Mouse (Mus musculus): Measurements from ENCODE around the gene Dock8. TPM values are rescaled to one million over a fixed set of nuclear protein-coding genes. Genes with fewer than 3 reads are reported as not detected.

The Dock8 gene
- polyA plus RNA-seq, 1 experiment from 2014 or later = 4.1 TPM

DNA sequence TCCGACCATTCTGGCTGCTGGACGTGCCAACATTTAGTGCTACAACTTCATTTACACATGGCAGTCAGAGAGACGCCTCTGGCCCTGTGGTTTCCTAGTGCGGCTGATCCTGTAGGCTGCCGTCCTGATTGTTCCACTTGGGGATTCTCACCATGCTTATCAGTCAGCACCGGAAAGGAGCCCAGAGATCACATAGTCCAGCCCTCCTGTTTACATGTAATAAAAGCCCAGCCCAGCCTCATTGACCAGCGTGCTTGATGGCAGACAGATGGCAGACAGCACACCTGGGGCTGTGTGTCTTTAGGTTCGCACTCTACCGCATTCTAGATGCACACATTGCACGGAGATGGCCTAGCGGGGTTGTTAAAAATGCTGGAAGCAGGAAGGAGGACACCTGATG lies 43.6 kb downstream of the Dock8 start:
- Histone ChIP-seq H3K4me2 (replicated peaks; ENCODE audit: low read depth, low read length) (no peak overlapping the region), H3K27me3 (ENCODE audit: control insufficient read depth, insufficient read depth, low read length) (no peaks in the 10 kb centered on the region), H3K4me3 (ENCODE audit: low read depth, low read length) (no peak overlapping the region), H3K4me1 (replicated peaks; ENCODE audit: control insufficient read depth, insufficient read depth, low read length) (no peaks in the 10 kb centered on the region), H3K9ac (ENCODE audit: low read depth, low read length) (no peak overlapping the region), H3K9me3 (ENCODE audit: control insufficient read depth, low read length) (no peaks in the 10 kb centered on the region), H3K36me3 (ENCODE audit: control insufficient read depth, insufficient read depth, low read length) (no peaks in the 10 kb centered on the region), H3K27ac (ENCODE audit: low read depth, low read length) (no peak overlapping the region)
- ATAC-seq (ENCODE audit: low FRiP score) = no peak
- 89% methylated on average over 11 of the region's 11 CpGs for WGBS
- DNase-seq (ENCODE audit: low spot score) = no peak

DNA sequence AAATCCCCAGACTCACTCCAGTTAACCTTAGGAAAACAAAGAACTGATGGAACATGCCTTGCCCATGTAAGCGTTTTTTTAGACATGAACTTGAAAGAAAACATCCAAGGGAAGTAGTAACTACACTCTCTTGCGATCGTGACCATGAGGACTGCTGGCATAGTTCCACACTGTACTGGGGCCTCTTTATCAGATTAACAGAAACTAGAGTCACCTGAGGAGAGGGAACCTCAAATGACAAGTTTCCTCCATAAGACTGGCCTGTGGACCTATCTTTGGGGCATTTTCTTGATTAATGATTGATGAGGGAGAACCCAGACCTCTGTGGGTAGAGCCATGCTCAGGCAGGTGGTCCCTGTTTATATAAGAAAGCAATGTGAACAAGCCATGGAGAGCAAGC lies 44.7 kb downstream of the Dock8 start:
- no peaks in the 10 kb centered on the region for H3K36me3 ChIP-seq (ENCODE audit: control insufficient read depth, insufficient read depth, low read length)
- WGBS = 86% methylated on average over 3 of the region's 3 CpGs
- H3K27ac ChIP-seq (ENCODE audit: low read depth, low read length) = no peak overlapping the region
- no peaks in the 10 kb centered on the region for H3K4me1 ChIP-seq (replicated peaks; ENCODE audit: control insufficient read depth, insufficient read depth, low read length)
- no peak overlapping the region for H3K9ac ChIP-seq (ENCODE audit: low read depth, low read length)
- no peak for DNase-seq (ENCODE audit: low spot score)
- no peaks in the 10 kb centered on the region for H3K27me3 ChIP-seq (ENCODE audit: control insufficient read depth, insufficient read depth, low read length)
- H3K4me2 ChIP-seq (replicated peaks; ENCODE audit: low read depth, low read length) = no peak overlapping the region
- no peaks in the 10 kb centered on the region for H3K9me3 ChIP-seq (ENCODE audit: control insufficient read depth, low read length)
- no peak for ATAC-seq (ENCODE audit: low FRiP score)
- no peak overlapping the region for H3K4me3 ChIP-seq (ENCODE audit: low read depth, low read length)

DNA sequence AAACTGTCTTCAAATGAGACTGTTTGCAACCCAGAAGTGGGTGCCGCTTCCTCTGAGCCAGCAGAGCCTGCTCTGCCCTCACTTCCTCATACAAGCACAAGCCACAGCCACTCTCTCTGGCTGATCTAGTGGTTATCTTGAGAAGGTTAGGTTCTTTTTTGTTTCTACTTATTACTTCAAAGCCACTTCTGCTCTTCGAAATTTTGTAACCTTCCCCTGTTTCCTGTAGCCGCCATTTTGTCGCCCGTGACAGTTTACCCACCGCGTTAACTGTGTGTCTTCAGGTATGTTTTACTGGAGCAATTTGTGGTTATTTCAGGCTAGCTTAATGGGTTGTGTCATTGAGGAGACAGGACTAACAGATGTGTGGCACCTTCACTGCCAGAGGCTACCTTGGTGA lies 53.0 kb downstream of the Dock8 start:
- H3K27ac ChIP-seq (ENCODE audit: low read depth, low read length) = no peak overlapping the region
- no peaks in the 10 kb centered on the region for H3K36me3 ChIP-seq (ENCODE audit: control insufficient read depth, insufficient read depth, low read length)
- no peak overlapping the region for H3K4me3 ChIP-seq (ENCODE audit: low read depth, low read length)
- no peak overlapping the region for H3K9ac ChIP-seq (ENCODE audit: low read depth, low read length)
- no peak overlapping the region for H3K4me2 ChIP-seq (replicated peaks; ENCODE audit: low read depth, low read length)
- no peak for DNase-seq (ENCODE audit: low spot score)
- H3K9me3 ChIP-seq (ENCODE audit: control insufficient read depth, low read length) = no peaks in the 10 kb centered on the region
- WGBS = 93% methylated on average over 7 of the region's 7 CpGs
- H3K27me3 ChIP-seq (ENCODE audit: control insufficient read depth, insufficient read depth, low read length) = no peaks in the 10 kb centered on the region
- no peak for ATAC-seq (ENCODE audit: low FRiP score)
- H3K4me1 ChIP-seq (replicated peaks; ENCODE audit: control insufficient read depth, insufficient read depth, low read length) = no peaks in the 10 kb centered on the region

DNA sequence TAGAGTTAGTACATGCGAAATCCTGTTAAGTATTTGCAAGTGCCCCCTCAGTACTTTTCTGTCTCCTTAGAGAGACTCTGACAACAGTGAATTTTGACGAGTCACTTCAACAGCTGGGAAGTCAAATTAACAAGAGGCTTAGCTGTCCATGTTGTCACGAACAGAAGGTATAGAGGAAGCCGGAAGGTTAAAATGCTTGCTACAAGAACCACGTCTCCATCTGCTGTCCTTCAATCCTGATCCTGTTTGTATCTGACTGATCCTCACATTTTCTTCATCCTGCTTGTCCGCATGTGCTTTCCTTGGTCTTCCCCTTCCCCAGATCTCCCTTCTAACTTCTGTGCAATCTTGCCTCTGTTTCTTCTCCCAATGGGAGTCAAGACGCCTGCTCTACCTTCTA lies 53.8 kb downstream of the Dock8 start:
- Histone ChIP-seq H3K4me1 (replicated peaks; ENCODE audit: control insufficient read depth, insufficient read depth, low read length) (no peaks in the 10 kb centered on the region), H3K27ac (ENCODE audit: low read depth, low read length) (no peak overlapping the region), H3K4me3 (ENCODE audit: low read depth, low read length) (no peak overlapping the region), H3K27me3 (ENCODE audit: control insufficient read depth, insufficient read depth, low read length) (no peaks in the 10 kb centered on the region), H3K9me3 (ENCODE audit: control insufficient read depth, low read length) (no peaks in the 10 kb centered on the region), H3K36me3 (ENCODE audit: control insufficient read depth, insufficient read depth, low read length) (no peaks in the 10 kb centered on the region), H3K9ac (ENCODE audit: low read depth, low read length) (no peak overlapping the region), H3K4me2 (replicated peaks; ENCODE audit: low read depth, low read length) (no peak overlapping the region)
- WGBS = 82% methylated on average over 7 of the region's 7 CpGs
- DNase-seq (ENCODE audit: low spot score) (no peak), ATAC-seq (ENCODE audit: low FRiP score) (no peak)

DNA sequence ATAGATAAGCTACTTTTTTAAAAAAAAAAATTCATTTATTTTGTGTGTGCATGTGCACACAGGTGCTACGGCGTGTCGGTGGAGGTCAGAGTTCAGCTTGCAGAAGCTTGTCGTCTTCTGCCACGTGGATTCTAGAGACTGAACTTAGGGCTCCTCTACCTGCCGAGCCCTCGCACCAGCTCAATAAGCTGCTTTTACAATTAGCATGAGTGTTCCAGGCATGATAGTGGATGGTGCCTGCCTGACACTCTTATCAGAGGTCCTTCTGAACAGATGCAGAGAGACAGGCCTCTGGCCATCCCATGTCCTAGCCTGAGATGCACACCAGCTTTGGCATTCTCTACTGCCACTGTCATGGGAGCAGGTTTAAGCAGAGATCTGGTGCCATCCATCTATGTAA lies 55.7 kb downstream of the Dock8 start:
- Histone ChIP-seq H3K4me3 (ENCODE audit: low read depth, low read length) (no peak overlapping the region), H3K27me3 (ENCODE audit: control insufficient read depth, insufficient read depth, low read length) (no peaks in the 10 kb centered on the region), H3K9ac (ENCODE audit: low read depth, low read length) (no peak overlapping the region), H3K9me3 (ENCODE audit: control insufficient read depth, low read length) (no peaks in the 10 kb centered on the region), H3K4me1 (replicated peaks; ENCODE audit: control insufficient read depth, insufficient read depth, low read length) (no peaks in the 10 kb centered on the region), H3K36me3 (ENCODE audit: control insufficient read depth, insufficient read depth, low read length) (no peaks in the 10 kb centered on the region), H3K4me2 (replicated peaks; ENCODE audit: low read depth, low read length) (no peak overlapping the region), H3K27ac (ENCODE audit: low read depth, low read length) (no peak overlapping the region)
- WGBS = 92% methylated on average over 7 of the region's 7 CpGs
- DNase-seq (ENCODE audit: low spot score) (no peak), ATAC-seq (ENCODE audit: low FRiP score) (no peak)

DNA sequence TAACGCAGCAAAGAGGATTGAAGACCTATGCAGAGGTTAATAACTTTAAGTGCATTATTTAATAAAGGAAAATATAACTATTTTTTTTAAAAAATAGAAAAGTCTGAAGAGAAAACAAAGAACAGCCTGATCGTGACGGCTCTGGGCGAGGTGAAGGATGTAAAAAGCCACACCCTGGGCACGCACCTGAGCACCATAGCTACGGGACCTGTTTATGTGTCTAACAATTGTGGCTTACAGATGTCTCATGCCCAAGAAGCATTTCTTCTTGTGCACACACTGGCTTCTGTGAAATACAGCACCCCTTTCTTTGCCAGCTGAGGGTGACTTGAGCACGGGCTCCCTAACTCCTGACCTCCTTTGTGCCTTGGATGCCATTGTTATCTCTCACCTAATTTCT lies 56.2 kb downstream of the Dock8 start:
- Histone ChIP-seq H3K4me1 (replicated peaks; ENCODE audit: control insufficient read depth, insufficient read depth, low read length) (no peaks in the 10 kb centered on the region), H3K9me3 (ENCODE audit: control insufficient read depth, low read length) (no peaks in the 10 kb centered on the region), H3K27me3 (ENCODE audit: control insufficient read depth, insufficient read depth, low read length) (no peaks in the 10 kb centered on the region), H3K9ac (ENCODE audit: low read depth, low read length) (no peak overlapping the region), H3K36me3 (ENCODE audit: control insufficient read depth, insufficient read depth, low read length) (no peaks in the 10 kb centered on the region), H3K27ac (ENCODE audit: low read depth, low read length) (no peak overlapping the region), H3K4me3 (ENCODE audit: low read depth, low read length) (no peak overlapping the region), H3K4me2 (replicated peaks; ENCODE audit: low read depth, low read length) (no peak overlapping the region)
- DNase-seq (ENCODE audit: low spot score) = no peak
- 89% methylated on average over 7 of the region's 7 CpGs for WGBS
- ATAC-seq (ENCODE audit: low FRiP score) = no peak

DNA sequence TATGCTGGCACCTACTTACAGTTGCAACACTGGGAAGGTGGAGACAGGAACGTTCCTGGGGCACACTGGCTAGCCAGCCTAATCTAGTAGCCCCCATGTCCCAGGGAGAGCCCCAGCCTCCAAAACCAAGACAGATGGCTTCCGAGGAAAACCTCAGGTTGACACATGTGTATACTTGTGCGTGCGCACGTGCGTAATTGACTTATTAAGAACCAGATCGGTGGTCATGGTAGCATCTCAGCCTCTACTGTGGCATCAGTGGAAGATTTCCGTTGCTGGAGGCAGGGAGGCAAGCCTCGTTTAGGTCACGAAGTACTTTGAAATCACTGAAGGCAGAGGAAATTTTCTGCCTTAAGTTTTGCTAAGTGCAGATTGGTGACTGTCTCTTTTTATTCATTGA lies 56.9 kb downstream of the Dock8 start:
- ATAC-seq (ENCODE audit: low FRiP score) (no peak), DNase-seq (ENCODE audit: low spot score) (no peak)
- H3K9ac ChIP-seq (ENCODE audit: low read depth, low read length) = no peak overlapping the region
- H3K36me3 ChIP-seq (ENCODE audit: control insufficient read depth, insufficient read depth, low read length) = no peaks in the 10 kb centered on the region
- H3K4me1 ChIP-seq (replicated peaks; ENCODE audit: control insufficient read depth, insufficient read depth, low read length) = no peaks in the 10 kb centered on the region
- H3K27ac ChIP-seq (ENCODE audit: low read depth, low read length) = no peak overlapping the region
- WGBS = 90% methylated on average over 10 of the region's 10 CpGs
- no peak overlapping the region for H3K4me3 ChIP-seq (ENCODE audit: low read depth, low read length)
- no peak overlapping the region for H3K4me2 ChIP-seq (replicated peaks; ENCODE audit: low read depth, low read length)
- H3K9me3 ChIP-seq (ENCODE audit: control insufficient read depth, low read length) = no peaks in the 10 kb centered on the region
- H3K27me3 ChIP-seq (ENCODE audit: control insufficient read depth, insufficient read depth, low read length) = no peaks in the 10 kb centered on the region

DNA sequence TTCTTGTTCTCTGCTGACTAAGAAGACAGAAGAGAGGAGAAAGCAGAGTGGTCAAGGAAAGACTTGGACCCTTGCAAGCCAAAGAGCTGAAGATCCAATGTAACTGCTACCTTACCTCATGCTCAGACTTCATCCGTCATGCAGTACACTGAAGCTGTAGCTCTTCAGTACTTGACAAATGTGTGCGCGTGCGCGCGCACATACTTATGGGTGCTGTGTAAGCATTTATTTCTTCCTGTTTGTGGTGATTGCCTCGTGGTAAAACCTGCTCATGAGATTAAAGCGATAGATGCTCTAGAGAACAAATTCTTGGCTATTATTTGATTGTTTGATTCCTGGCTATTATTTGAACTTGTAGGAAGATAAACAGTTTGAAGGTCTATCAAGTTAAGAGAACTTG lies 58.5 kb downstream of the Dock8 start:
- Histone ChIP-seq H3K27me3 (ENCODE audit: control insufficient read depth, insufficient read depth, low read length) (no peaks in the 10 kb centered on the region), H3K36me3 (ENCODE audit: control insufficient read depth, insufficient read depth, low read length) (no peaks in the 10 kb centered on the region), H3K27ac (ENCODE audit: low read depth, low read length) (no peak overlapping the region), H3K4me2 (replicated peaks; ENCODE audit: low read depth, low read length) (no peak overlapping the region), H3K4me3 (ENCODE audit: low read depth, low read length) (no peak overlapping the region), H3K9ac (ENCODE audit: low read depth, low read length) (no peak overlapping the region), H3K9me3 (ENCODE audit: control insufficient read depth, low read length) (no peaks in the 10 kb centered on the region), H3K4me1 (replicated peaks; ENCODE audit: control insufficient read depth, insufficient read depth, low read length) (no peaks in the 10 kb centered on the region)
- DNase-seq (ENCODE audit: low spot score) = no peak
- WGBS = 94% methylated on average over 8 of the region's 8 CpGs
- ATAC-seq (ENCODE audit: low FRiP score) = no peak

DNA sequence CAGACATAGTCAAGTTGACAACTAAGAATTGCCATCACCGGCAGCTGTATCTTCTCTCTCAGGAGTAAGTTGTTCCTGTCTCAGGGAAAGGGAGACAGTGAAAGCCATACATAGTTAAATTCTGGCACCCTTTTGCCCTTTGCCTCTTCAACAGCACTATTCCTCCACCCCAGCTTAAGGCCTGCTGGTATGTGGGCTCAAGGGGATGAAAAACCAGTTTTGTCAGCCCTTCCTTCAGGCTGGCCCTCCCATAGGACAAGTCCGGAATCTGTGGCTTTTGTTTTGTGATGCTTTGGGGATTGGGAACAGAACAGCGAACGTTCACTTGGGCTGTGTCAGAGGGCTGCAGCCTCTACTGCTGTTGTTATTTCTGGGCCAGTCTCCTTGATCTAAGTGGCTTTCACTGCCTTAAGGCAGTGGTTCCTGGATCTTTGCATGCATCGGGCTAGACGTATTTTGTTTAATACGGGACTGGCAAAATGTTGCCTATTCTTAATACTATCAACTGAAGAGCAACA lies 60.6 kb downstream of the Dock8 start:
- no peak overlapping the region for H3K27ac ChIP-seq (ENCODE audit: low read depth, low read length)
- no peaks in the 10 kb centered on the region for H3K4me1 ChIP-seq (replicated peaks; ENCODE audit: control insufficient read depth, insufficient read depth, low read length)
- H3K36me3 ChIP-seq (ENCODE audit: control insufficient read depth, insufficient read depth, low read length) = no peaks in the 10 kb centered on the region
- no peak for ATAC-seq (ENCODE audit: low FRiP score)
- H3K27me3 ChIP-seq (ENCODE audit: control insufficient read depth, insufficient read depth, low read length) = no peaks in the 10 kb centered on the region
- no peak overlapping the region for H3K4me3 ChIP-seq (ENCODE audit: low read depth, low read length)
- 68% methylated on average over 7 of the region's 7 CpGs for WGBS
- no peak overlapping the region for H3K9ac ChIP-seq (ENCODE audit: low read depth, low read length)
- H3K9me3 ChIP-seq (ENCODE audit: control insufficient read depth, low read length) = no peaks in the 10 kb centered on the region
- DNase-seq (ENCODE audit: low spot score) = no peak
- H3K4me2 ChIP-seq (replicated peaks; ENCODE audit: low read depth, low read length) = no peak overlapping the region

All from hindbrain, embryonic 11.5 days (tissue).